Mouse (Mus musculus) cerebellum, adult 2 months (tissue): ENCODE measurements around the gene Snx17.

Source experiments
- CTCF ChIP-seq: fragments of 200-500 bp; IDR thresholded peaks from 2 replicates; pipeline ENCODE4 v1.5.1; 2011; ENCODE audit warnings: low read depth, mild to moderate bottlenecking, control low read depth, low read length, moderate library complexity, borderline replicate concordance; ENCODE audit not compliant: insufficient read depth
- POLR2A ChIP-seq: fragments of 200-500 bp; IDR thresholded peaks from 2 replicates; pipeline ENCODE4 v1.6.1; 2011; ENCODE audit warnings: low read length, control low read depth, borderline replicate concordance; ENCODE audit not compliant: insufficient read depth

- TF ChIP-seq POLR2A (no peak), CTCF (no peak)
Observed at GRCm38 (mm10) chr5:31193631-31194281, 729 bp downstream of the Snx17 start.
